Mouse (Mus musculus) C2C12 (cell line): Measurements from ENCODE around the gene Ep400.

ENCODE experiments used
- CEBPB ChIP-seq: IDR thresholded peaks from one replicate; pipeline ENCODE4 v1.6.1; 2011; ENCODE audit warnings: low read depth, mild to moderate bottlenecking, control low read depth, moderate library complexity
- CTCF ChIP-seq: IDR thresholded peaks from one replicate; pipeline ENCODE4 v1.5.1; 2011; ENCODE audit not compliant: control insufficient read depth, insufficient read depth, insufficient read length
- MAX ChIP-seq: IDR thresholded peaks from one replicate; pipeline ENCODE4 v1.6.1; 2011; ENCODE audit warnings: mild to moderate bottlenecking, control low read depth
- MYOD1 ChIP-seq: IDR thresholded peaks from one replicate; pipeline ENCODE4 v1.6.1; 2011; ENCODE audit warnings: low read depth; ENCODE audit not compliant: control insufficient read depth, insufficient read length

GRCm38 (mm10) chr5:110665486-110666121, 104.9 kb downstream of the Ep400 start:
- TF ChIP-seq MAX (no peak), CTCF (no peak), MYOD1 (no peak), CEBPB (no peak)
